Mouse (Mus musculus) adrenal gland, postnatal 10 days (tissue): ENCODE results near the gene Arsa. TPM values are rescaled to one million over a fixed set of nuclear protein-coding genes. Genes with fewer than 3 reads are reported as not detected.
A peak's percentile ranks its signal among the peaks of the same experiment; 100 is the strongest.
"Not testable (repeated sequence)": the region's sequence is repeated elsewhere in the genome, so short reads cannot be mapped to it uniquely, and the experiment has no call there.

Source experiments
- DNase-seq: peaks from one replicate; pipeline ENCODE4 v3.0.0; 2021; ENCODE audit warnings: mixed read lengths
- total RNA-seq, 2 experiments: library from RNA; stranded (reverse); gene quantifications; 2 replicates each; pipeline ENCODE4 v1.2.3; 2021

Gene Arsa
- total RNA-seq, 2 experiments from 2014 or later, result 26.6 to 29.5 TPM

DNA sequence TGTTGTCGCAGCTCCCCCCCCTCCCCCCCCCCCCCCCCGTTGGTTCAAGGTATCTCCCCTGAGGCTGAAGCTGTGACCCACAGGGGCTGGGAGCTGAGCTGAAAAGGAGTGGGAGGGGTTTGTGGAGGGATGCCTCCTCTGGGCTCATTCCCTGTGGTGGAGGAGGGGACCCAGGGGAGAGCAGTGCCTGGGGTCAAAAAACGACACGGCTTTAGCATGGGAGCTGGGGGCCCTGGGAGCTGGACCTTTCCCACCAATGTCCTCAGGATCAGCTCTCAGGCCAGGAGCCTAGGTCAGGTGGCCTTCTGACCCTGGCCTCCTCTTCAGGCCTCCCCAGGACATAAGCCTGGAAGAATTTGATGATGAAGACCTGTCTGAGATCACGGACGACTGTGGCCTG lies 22.4 kb downstream of the Arsa start:
- DNase-seq, result no peak

DNA sequence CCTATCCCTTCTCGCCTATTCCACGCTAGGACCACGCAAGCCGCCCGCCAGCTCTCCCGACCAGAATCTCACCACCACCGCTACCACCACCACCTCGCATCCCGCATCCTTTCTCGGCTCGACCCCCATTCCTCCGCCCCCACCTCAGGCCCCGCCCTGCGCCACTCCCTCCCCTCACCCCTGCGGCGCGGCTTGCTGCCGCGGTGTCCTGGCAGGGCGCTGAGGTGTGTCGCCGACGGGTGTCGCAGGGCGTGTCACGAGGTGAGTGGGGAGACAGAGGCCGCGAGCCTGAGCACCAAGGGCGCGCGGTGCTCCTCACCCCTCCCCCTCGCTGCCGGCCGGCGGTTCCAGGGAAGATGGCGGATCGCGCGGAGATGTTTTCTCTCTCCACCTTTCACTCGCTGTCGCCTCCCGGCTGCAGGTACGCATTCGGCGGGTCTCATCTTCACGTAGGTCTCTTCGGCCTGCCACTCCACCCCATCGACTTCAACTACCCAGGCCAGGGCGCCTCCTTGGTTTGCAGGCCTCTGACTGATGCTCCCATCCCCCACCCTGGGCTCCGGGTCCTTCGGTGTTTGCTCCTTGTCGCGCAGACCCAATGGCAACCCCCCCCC lies 23.3 kb downstream of the Arsa start, which contains the start of gene Mapk8ip2:
TSS of gene Mapk8ip2 (plus strand) at position 49 of the 614 bp plus-strand sequence.
- peak; percentile 23 for DNase-seq

DNA sequence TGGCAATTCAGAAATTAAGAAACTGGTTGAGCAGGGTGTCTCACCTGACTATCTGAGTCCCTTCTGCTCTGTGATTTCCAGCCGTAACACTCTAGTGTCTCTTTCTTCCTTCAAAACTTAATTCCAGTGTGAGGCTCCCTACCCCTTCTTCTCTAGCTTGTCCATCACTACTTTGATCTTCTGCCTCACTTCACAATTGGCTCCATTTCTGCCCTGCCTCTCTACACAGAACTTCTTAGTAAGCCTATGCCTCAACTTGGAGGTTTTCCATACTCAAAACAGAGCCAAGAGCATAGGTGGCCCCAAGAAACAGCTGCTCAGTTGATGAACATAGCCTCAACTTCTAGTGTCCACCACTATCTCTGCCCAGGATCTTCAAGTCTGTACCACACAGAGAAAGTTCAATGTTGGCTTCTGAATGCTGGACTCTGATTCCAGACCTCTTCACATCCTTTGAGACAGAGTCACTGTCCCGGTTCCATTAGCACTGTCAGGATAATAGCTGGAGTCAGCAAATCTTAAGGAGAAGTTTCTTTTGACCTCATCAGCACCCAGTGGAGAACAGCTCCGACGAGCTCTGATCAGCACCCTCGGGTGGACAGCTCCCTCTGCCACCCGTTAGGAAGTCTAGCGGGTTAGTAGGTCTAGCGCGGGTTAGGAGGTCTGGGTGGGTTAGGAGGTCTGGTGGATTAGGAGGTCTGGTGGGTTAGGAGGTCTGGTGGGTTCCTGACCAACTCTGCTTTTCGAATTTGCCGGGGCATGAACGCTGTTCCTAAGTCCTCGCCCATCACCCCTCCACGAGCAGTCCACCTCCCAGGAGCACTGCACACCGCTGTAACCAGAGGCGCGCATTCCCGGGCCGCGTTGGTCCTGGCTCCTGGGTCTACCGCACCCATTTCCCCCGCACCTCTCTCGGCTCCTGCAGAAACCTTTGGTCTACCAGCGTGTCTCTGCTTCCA lies 24.0 kb downstream of the Arsa start:
- DNase-seq, result peak; percentile 88

GRCm38 (mm10) chr15:89442486-89443070 lies 34.6 kb downstream of the Arsa start:
- DNase-seq, result no peak

- DNase-seq, result no peak
Measured at GRCm38 (mm10) chr15:89435878-89436277, 41.3 kb downstream of the Arsa start.

DNA sequence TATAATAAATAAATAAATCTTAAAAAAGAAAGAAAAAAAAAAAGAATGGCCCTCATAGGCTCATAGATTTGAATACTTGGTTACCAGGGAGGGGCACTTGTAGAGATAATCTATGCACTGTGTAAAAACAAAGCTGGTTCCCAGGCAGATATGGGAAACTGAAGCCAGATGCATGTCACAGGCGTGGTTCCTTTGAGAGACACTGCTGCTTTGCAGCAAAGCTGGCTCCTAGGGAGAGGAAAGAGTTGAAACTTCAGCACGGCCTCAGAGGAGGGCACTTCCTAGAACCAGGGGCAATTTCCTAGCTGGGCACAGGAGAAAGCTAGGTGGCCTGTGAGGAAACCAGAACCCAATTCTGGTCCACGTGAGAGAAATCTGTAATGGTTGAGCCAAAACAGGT lies 43.1 kb downstream of the Arsa start:
- DNase-seq, result no peak

- no peak for DNase-seq
Measured at GRCm38 (mm10) chr15:89432946-89433345, 44.3 kb downstream of the Arsa start.

- DNase-seq, result no peak
Measured at GRCm38 (mm10) chr15:89431806-89432205, 45.4 kb downstream of the Arsa start.

- no peak for DNase-seq
Measured at GRCm38 (mm10) chr15:89431271-89431670, 46.0 kb downstream of the Arsa start.

- DNase-seq, result not testable (repeated sequence)
Measured at GRCm38 (mm10) chr15:89430771-89431170, 46.5 kb downstream of the Arsa start.

- DNase-seq, result no peak
Measured at GRCm38 (mm10) chr15:89430341-89430740, 46.9 kb downstream of the Arsa start.

DNA sequence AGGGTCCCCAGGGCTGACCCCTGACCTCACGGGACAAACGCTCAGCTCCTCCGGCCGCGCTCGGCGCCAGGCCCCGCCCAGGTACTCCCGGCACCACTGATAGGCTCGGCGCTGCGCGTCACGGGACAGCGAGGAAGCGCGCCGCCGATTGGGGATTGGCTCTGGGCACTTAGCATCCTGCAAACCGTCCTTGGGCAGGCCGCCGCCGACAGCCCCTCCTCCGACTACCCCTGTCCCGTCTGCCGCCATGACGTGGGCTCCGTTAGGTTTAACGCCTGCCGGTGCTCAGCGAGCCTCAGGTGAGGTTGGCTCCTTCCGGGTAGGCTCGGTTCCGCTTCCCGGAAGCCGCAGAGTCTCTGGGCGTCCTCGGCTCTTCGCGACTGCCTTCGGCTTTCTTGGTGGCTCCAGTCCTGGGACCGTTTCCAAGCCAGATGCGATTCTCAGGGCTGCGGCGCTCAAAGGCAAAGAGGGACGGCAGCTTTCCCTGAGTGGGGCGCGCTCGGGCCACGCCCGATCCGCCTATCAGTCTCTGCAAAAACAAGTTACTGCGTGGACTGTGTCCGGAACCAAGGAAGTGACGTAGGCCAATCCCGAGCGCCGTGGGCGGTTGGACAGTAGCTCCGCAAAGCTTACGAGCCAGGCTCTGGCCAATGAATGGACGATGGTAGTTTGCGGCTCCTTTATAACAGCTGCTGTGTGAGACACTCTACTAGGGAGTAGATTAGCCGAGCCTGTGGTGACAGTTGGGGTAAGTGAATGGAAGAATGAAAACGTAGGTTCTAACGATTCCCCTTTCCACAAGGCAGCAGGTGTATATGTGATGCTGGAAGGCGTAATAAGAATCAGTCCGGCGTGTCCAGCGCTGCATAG lies 47.6 kb downstream of the Arsa start, which contains the start of the genes C730034F03Rik, Gm44502 and Chkb:
TSS of gene C730034F03Rik (plus strand) at position 238 of the 870 bp plus-strand sequence.
TSS of gene Gm44502 (minus strand) at position 345 of the 870 bp plus-strand sequence.
TSS of gene Chkb (minus strand) at position 557 of the 870 bp plus-strand sequence.
- peak; percentile 95 for DNase-seq

GRCm38 (mm10) chr15:89428821-89429351 lies 48.3 kb downstream of the Arsa start:
- no peak for DNase-seq

DNA sequence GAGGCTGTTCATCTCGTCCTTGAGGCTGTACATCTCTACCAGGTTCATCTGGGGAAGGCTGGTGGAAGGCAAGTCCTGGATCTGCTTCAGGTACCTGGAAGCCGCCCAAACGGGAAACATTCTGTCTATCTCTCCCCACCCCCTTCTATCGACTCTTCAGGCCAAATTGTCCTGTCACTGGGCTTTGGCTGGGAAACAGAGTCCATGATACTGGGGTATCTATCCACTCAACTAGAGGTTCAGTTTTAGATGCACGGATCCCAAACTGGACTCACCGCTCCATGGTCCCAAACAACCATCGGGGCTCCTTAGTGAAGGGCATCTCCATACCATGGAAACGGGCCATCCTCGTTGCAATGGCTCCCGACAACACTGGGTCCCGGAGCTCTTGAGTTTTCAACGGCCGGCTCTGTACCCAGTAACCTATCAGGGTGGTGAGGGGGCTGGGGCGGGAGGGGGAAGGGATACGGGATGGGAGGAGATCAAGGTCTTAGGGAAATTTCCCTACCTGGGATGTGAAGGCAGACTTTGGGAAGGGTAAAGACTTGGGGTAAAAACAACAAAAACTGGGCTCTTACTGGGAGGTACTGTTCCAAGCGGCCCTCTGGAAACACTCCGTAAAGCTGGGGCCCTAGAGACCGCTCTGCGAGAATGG lies 49.0 kb downstream of the Arsa start:
- DNase-seq, result peak; percentile 25

DNA sequence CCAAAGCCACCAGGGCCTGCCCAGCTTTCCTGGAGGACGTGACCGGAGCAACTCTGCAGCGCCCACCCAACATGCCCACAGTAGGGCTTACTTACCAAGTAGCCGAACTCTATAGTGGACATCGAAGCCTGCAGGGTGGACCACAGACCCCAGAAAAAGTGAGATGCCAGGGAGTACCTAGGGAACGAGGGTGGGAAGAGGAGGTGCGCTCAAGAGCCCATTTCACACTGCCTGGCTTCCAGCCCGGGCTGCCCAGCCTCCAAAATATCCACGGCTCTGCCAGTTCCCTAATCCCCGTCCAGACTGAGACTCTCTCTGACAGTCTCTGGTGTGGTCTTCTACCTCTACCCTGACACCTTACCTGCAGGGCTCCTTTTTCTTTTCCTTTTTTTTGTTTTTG lies 50.5 kb downstream of the Arsa start:
- peak; percentile 62 for DNase-seq

DNA sequence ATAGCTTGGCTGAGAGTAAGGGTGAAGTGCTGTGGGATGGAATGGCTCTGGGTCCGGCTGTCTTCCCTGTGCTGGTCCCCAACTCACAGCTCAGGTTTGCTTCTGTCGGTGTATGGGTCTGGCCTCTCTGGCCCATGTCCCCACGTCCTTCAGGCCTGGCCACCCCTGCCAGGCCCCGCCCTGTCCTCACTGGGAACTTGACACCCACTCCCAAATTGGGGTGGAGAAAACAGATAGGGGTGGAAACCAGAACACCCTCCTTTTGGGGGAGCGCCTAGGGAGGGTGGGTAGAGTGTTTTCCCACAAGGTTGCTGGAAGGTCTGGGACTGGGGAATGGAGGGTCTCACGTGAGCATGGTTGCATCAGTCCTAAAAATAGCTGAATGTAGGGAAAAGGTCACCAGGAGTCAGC lies 51.5 kb downstream of the Arsa start, which contains the start of gene Cpt1b:
TSS of gene Cpt1b (minus strand) at position 153 of the 411 bp plus-strand sequence.
- peak; percentile 74 for DNase-seq

GRCm38 (mm10) chr15:89424621-89425020 lies 52.6 kb downstream of the Arsa start:
- no peak for DNase-seq
